Mouse (Mus musculus): ENCODE measurements at regions not wholly inside any gene's neighbourhood (a gene's known extent, or its start where the extent isn't known, plus 50 kb on each side); places are given as distances from the start of the nearest gene placed in this dataset.

DNA sequence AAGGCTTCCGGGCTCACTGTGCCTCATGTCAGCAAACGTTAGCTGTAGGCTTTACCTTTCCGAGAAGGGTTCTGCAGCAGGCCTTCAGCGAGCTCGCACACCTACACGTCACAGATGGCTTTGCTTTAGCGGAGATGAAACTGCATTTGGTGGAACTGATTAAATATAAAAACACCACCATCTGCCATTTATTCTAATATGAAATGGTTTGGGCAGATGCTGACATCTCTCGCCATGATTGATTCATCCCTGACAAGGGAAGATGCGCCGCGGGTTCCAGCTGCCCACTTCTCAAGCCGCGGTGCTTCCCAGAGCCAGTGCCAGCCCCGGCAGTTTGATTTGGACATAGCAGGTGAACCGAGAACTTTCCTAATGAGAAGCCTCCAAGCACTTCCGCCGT lies 247.4 kb upstream of the Id2 start:
- DNase-seq (ENCODE audit: low spot score in 2 of 2): no peak

DNA sequence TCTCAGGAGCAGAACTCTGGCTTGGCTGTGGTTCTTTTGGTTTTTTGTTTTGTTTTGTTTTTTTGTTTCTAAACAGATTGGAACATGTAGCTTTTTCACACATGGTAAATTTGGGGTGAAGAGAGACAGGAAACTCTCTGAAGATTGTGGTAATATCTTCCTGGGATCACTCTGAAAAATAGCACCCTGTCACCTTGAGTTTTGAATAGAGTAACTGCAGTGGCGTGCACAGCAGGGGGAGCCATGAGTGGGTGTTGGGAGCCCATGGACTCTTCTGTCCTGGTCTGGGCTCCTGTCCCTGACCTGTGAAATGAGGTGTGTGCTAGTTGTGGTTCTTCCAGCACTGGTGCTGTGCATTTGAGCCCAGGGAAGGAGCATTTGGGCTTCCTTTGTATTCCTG lies 241.8 kb upstream of the Id2 start:
- DNase-seq (ENCODE audit: low spot score in 2 of 2): no peak

- DNase-seq (ENCODE audit: low spot score in 2 of 2): no peak
These were observed 239.0 kb upstream of the Id2 start for GRCm38 (mm10) chr12:25335930-25336329.

DNA sequence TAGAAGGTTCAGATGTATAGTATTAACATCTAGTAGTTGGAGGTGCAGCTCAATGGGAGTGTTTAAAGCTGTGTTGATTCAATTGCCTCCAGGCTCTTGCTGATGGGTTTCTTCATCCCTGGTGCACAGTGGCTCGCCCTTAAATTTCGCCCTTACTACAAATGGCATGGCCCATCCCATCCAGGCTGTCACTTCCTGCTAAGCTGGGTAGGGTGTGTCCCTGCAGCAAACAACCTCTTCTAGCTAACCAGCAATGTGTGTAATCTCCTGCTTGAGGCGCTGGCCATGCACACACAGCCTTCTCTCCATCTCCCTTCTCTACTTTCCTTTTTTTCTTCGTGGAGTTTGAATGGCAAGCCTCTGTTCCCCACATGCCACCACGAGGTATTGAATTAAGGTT lies 238.1 kb upstream of the Id2 start:
- no peak for DNase-seq (ENCODE audit: low spot score in 2 of 2)

DNA sequence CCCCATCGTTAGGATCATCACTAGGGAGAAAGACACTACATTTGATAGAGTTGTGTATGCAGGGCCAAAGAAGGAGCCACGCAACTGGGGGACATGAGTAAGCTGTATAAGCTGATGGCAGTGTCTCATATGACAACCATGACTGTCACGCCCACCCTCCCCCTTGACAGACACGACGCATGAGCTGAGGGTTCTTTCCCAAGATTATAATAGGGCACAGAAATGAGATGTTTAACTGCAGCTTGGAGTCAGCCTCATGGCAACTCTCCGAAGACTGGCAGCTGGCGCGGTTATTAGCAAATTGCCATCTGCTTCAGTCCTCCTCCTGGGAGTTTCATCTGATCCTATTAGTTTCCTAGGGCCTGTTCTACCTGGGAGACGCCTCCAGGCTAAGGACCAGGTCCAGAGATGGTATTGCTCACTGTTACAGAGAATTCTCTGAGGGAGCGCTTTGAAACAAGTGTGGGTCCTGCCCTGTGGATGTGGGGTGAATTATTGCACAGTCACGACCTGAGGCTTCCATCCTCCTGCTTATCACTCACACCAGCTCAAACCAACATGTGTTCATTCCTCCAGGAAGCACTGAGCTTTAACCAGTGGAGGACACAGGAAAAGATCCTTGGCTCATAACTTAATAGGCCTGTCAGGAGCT lies 235.6 kb upstream of the Id2 start:
- no peak for DNase-seq (ENCODE audit: low spot score in 2 of 2)

DNA sequence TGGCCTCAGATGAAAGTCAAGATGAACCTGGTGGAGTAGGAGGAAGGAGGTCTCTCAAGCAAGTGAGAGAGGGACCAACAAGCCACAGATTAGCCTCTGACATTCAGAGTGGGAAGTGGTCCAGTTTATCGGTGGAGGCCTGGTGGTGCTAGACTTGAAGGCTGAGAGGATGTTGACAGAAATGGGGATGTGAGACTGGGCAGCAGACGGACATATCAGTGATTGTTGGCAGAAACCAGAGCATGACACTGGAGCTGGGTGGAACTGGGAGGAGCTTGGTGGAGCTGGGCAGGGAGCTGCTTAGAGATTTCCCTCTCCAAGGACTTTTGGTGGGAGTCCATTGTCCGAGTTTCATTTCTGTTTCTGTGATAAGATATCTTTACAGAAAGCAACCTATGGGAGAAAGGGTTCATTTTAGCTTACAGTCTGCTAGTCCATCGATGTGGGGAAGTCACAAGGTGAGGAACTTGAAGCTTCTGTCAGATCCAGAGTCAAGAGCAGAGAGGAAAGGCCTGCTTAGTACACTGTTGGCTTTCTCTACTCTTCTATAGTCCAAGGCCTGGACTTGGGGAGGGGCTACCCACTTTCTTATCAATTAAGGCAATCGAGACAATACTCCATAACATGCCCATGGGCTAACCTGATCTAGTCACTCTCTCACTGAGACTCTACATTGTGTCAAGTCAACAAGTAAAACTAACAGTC lies 233.2 kb upstream of the Id2 start:
- peak; percentile 5 to 15 for DNase-seq (ENCODE audit: low spot score in 2 of 2)

DNA sequence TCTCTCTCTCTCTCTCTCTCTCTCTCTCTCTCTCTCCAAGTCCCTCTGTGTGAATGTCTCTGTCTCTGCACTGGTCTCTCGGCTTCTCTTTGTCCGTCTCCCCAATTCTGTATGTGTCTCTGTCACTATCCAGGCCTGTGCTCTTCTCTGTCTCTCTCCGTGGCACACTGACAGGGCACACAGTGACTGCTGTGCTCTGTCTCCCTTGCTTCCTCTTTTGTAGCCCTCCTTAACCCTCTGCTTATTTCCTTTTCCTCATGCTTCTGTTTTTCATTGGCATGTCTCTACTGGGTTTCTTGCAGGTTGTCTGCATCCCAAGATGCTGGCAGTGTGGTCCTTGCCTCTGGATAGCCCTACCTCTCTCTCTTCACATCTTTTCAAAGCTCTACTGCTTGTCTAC lies 229.0 kb upstream of the Id2 start:
- no peak for DNase-seq (ENCODE audit: low spot score in 2 of 2)

DNA sequence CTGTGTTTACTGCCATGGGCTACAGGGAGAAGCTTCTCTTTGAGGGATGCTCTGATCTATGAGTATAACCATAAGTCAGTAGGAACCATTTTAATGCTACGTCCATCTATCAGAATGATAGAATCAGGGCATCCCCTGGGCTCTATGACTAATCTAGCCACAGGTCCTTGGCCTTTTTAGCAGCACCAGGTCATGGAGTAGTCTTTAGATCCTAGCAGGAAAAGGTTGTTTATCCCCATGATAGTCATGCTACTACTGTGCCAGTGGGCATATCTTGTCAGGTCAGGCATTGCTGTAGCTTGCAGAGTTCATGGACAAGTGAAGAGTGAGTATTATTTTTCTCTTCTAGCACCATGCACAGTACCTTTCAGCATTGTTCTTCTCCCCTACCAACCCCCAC lies 226.2 kb upstream of the Id2 start:
- no peak for DNase-seq (ENCODE audit: low spot score in 2 of 2)

DNA sequence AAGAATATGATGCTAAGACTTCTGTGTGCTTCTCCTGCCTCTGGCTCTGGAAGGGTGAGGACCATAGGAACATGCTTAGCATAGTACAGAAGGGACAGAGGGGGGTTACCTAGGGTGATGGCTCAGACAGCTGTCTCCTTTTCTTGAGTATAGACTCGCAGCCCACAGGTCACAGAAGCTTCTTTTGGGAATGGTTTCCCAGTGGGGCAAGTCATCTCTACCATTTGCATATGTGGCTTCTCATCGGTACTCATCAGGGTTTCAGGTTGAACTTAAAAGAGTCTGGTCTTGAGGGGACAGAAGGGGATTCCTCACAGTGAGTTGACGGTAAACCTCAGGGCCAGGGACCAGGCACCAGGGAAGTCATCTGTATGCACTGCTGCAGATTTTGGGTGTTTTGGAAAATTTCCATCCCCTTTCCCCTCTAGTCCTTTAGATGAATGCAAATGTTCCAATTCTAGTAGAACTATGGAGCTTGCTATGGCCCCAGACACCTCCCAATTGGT lies 223.4 kb upstream of the Id2 start:
- DNase-seq (ENCODE audit: low spot score in 2 of 2): no peak

DNA sequence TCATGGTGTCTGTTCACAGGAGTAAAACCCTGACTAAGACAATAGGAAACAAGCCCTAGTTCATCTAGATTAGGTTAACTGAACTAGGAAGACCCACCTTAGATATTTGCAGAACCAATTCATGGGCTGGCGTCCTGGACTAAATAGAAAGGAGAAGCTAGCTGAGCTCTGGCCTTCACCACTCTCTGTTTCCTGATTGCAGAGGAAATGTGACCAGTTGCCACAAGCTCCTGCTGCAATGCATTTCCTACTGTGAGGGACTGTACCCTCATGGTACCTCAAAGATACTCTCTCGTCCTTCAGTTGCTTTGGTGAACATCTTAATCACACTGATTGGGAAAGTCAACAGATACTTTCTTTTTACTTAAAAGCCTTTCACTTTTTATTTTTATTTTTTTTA lies 222.9 kb upstream of the Id2 start:
- DNase-seq (ENCODE audit: low spot score in 2 of 2): no peak

DNA sequence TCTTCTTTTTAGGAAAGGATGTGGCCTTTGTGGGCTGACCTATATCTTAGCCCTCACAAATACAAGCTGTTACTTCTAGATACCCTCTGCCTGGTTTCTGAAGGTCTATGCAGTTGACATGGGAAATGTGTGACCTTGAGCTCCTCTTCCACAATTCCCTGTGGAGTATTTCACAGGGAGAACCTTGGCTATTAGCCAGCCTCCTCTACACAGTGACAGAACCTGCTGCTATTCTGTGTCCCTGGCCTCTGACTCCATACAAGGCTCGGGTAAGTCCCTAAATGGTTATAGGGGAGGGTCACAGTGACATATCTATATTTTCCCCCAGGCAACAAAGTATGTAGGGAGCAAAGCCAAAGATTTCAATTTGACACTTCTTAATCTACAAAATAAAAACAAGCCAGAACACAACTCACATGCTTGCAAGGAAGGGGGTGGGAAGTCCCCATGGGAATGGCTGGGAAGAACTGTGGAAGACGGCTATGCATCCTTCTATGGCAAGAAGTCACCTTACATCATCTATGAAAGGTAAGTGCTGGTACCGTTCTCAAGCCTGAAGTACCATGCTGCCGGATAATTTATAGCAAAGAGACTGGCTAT lies 221.2 kb upstream of the Id2 start:
- no peak for DNase-seq (ENCODE audit: low spot score in 2 of 2)

DNA sequence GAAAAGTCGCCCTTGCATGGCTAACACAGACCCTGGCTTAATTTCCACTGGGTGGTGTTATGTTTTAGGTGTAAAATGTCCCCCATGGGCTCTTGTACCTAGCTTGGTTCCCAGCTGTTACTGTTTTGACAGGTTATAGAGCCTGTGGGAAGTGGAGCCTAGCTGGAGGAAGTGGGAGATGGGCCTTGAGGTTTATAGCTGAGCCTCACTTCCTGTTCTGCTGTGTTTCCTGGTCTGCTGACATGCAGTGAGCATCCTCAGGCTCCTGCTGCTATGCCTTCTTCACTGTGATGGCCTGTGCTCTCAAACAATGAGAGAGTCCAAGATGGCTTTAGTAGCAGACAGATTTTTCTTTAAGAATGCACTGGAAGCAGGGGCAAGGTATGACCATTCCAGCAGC lies 219.0 kb upstream of the Id2 start:
- no peak for DNase-seq (ENCODE audit: low spot score in 2 of 2)

DNA sequence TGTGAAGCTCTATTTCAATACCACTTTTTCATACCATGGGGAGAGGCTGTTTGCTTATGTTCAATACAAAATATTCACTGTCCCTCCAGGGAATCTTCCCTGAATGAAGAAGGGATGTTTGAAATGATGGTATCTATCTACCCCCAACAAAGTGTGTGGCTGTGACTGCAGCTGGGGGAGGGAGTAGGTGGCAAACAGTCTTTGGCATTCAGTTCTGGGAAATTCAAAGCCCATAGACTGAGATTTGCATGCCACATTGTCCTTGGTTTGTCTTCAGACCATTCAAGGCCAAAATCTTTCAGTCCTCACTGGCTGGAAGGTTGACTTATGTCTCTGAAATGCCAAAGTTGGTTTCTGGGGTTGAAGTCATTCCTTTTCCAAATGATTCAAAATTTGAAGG lies 216.3 kb upstream of the Id2 start:
- DNase-seq (ENCODE audit: low spot score in 2 of 2): no peak

GRCm38 (mm10) chr12:25312390-25312789 lies 215.4 kb upstream of the Id2 start:
- DNase-seq (ENCODE audit: low spot score in 2 of 2): no peak

DNA sequence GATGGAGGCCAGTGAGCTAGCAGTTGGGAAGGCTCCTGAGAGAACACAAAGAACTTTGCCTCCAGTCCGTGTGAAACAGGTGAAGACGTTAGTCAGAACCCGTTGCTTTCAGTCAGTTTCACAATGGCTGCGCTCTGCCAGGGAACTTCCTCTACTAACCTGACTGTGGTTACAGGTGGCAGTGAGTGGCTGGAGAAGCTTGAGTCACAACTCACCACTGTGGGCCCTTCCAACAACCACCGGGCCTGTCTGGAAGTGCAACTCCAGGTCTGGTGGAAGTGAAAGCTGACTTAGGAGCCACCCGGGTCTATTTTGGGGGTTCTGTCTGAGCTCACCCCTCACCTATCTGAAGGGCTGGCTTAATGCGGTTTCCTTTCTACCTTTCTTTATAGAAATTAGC lies 214.8 kb upstream of the Id2 start:
- DNase-seq (ENCODE audit: low spot score in 2 of 2): no peak

GRCm38 (mm10) chr12:25310293-25310946 lies 213.5 kb upstream of the Id2 start:
- peak in 1 of 2 experiments; percentile 48 for DNase-seq (ENCODE audit: low spot score in 2 of 2)

DNA sequence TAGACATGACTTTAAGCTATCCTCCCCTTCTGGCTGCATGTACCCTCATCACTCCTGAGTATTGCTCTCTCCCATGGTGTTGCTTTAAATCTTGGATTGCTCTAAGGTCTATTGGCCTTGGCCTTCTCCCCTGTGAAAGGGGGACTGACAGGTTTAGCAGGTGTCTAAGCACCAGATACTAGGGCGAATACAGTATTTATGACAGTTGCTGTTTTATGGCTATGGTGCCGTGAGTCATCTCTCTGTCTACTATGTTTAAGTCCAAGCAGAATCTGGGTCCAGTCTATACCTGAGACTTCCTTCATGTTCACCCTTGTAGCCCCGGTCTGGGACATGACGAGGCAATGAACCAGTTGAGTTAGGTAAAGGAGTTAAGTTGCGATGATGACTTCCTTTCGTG lies 212.3 kb upstream of the Id2 start:
- DNase-seq (ENCODE audit: low spot score in 2 of 2): no peak

DNA sequence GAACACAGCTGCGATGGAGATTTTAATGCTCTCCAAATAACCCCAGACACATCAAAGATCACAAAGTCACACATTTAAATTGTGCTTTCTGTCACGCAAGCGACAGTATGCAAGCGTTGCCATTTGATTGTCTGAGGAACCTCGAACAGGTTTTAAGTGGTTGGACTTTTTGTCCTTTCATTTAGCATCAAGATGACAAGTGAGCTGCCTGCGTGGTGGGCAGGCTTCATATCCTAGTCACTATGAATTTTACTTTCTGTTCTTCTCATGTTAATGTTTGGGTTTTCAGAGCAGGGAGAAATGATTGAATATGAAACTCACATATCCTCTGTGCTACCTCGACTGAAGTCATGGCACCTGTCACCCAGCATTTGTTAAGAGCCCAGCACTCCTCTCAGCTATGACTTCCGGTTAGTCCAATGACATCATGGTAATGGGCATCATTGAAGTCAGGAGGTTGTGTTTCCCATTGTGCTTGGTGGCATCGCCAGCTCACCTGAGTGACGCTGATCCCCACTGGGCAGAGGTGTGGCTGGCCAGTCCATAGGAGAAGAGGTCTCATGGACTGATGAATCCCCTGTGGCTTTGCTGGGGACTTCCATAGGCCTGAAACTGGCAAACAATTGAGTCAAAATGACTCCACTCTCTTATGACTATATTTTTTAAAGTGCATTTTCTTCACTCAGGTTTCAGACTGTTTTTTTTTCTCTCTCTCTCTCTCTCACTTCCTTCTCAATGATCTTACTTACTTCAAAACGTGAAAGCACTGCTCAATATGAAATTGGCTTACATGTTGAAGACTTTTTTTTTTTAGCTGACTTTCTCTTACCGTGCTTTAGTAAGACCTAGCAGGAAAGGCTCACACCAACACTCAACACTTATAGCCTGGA lies 209.1 kb upstream of the Id2 start:
- DNase-seq (ENCODE audit: low spot score in 2 of 2): no peak

GRCm38 (mm10) chr12:25304820-25305511 lies 208.0 kb upstream of the Id2 start:
- DNase-seq (ENCODE audit: low spot score in 2 of 2): no peak

DNA sequence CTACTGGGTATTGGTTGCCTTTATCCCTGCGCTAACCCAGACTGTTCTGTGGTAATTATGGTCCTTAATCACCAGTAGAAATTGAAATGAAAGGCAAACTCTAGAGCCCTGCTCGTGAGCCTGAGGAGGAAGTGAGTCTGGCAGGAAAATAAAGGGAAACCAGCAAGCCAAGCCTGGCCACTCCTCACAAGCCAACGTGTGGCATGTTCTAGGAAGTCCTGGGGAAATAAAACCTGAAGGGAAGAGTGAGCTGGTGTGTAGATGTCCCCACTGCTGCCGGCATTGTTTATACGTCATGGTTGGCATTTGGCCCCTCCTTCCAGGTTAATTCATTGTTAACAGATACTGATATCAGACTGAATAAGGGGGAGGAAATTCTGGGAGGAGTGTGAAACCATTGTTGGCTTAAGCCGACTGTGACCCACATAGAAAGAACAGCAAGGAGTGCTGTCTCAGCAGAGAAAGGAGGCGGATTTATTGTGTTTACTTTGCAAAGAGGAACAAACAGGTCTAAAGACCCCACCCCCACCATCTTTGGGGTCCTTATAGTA lies 206.6 kb upstream of the Id2 start:
- DNase-seq (ENCODE audit: low spot score in 2 of 2): no peak
